Mouse (Mus musculus) kidney, adult 11 months (tissue): ENCODE results near the gene Prkag3.
A peak's percentile ranks its signal among the peaks of the same experiment; 100 is the strongest.

ENCODE experiments used
- DNase-seq: peaks from one replicate; pipeline ENCODE4 v3.0.0; 2022

The Prkag3 gene

GRCm38 (mm10) chr1:74712461-74713098 lies 36.4 kb downstream of the Prkag3 start:
- DNase-seq: no peak

- DNase-seq: no peak
These were observed 37.0 kb downstream of the Prkag3 start for GRCm38 (mm10) chr1:74712046-74712445.

GRCm38 (mm10) chr1:74709566-74709965 lies 39.5 kb downstream of the Prkag3 start:
- DNase-seq: no peak

- DNase-seq: no peak
These were observed 44.0 kb downstream of the Prkag3 start for GRCm38 (mm10) chr1:74705016-74705415.

- DNase-seq: no peak
These were observed 44.9 kb downstream of the Prkag3 start for GRCm38 (mm10) chr1:74704156-74704555.

- no peak for DNase-seq
These were observed 46.9 kb downstream of the Prkag3 start for GRCm38 (mm10) chr1:74702142-74702553.

- DNase-seq: peak; percentile 24
These were observed 50.2 kb downstream of the Prkag3 start for GRCm38 (mm10) chr1:74698791-74699190.

- DNase-seq: no peak
These were observed 50.7 kb downstream of the Prkag3 start for GRCm38 (mm10) chr1:74698353-74698752.

GRCm38 (mm10) chr1:74697416-74697815 lies 51.6 kb downstream of the Prkag3 start:
- peak; percentile 90 for DNase-seq

- peak; percentile 22 for DNase-seq
These were observed 53.2 kb downstream of the Prkag3 start for GRCm38 (mm10) chr1:74695836-74696235.

GRCm38 (mm10) chr1:74693891-74694583 lies 55.0 kb downstream of the Prkag3 start:
- no peak for DNase-seq
